Mouse (Mus musculus) left cerebral cortex, postnatal 36 days (tissue): ENCODE results near the gene Dgkd. TPM values are rescaled to one million over a fixed set of nuclear protein-coding genes. Genes with fewer than 3 reads are reported as not detected.

Experiments
- DNase-seq, 2 experiments: peaks; one replicate each; pipeline ENCODE4 v3.0.0; 2021 to 2022; ENCODE audit warnings: low spot score in 2 of 2, mixed read lengths in 1 of 2
- intact Hi-C: fragments of 180-260 bp; cut with DNase I; formaldehyde crosslinking; loops from one replicate; pipeline ENCODE4 v1.15.1; 2025
- total RNA-seq, 2 experiments: library from RNA; stranded (reverse); gene quantifications; 2 replicates each; pipeline ENCODE4 v1.2.3; 2021

Gene Dgkd
- total RNA-seq, 2 experiments from 2014 or later = 88.0 to 122 TPM

DNA sequence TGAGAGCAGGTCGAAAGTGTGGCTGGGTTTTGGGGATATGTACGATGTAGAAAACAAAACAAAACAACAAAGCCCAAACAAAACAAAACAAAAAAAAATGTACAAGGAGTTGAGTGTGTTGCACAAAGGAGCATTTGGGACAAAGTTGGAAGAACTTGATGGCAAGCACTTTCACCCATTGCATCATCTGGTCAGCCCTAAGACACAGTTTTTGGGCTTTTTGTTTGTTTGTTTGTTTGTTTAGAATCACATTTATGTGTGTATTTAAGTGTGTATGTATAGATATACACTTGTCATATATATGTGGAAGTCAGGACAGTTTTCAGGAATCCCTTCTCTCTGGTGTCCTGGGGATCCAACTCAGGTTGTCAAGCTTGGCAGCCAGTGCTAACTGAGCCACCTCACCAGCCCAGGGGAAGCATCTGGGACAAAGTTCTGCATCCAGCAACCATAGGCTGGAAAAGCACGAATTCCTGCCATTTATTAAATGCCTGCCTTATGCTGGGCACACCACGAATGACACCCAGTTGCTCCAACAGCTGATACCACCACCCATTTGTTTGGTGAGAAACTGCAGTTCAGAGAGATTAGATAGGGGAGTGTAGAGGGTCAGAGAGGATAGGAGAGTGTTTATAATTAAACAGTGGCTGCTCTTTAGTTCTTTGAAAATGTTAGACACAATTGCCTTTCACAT is 5.5 kb upstream of the Dgkd start:
- no peak for DNase-seq
- intact Hi-C loops = loop anchor here (2.0 kb wide), 1 partner anchor 35 kb away; no protein-coding TSS in a partner anchor

DNA sequence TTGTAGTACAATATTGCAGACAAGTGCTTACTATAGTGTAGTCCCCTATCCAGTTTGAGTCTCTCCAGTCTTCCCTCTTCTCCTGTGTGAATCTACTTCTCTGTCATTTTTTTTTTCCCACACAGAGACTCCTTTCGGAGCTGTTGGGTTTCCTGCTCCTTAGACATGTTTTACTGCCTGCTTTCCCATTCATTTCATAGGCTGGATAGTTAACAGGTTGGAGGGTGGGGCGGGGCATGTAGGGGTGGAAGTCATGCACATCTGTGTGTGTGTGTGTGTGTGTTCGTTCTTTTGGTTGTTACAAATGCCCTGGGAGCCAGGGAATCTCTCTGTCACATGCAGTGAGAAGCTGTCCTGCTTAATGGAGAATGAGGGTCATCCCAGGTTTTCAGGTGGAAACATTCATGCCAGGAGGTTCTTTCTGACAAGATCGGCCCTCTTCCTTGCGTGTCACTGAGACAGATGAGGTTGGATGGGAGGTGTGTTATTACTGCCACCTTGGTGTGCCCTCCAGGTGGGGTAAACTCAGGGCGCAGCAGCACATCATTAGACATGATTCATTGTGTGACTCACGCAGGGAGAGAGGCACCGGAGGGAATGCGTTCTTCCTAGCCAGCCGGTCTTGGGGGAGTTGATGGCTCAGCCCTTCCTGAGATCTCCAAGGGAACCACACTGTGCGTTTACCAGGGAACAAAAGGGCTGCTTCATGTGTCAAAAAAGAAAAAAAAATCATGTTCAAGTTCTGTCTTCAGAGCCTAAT is 4.7 kb upstream of the Dgkd start:
- intact Hi-C loops = loop anchor here (2.0 kb wide), 1 partner anchor 36 kb away; no protein-coding TSS in a partner anchor
- peak; percentile 35 for DNase-seq

DNA sequence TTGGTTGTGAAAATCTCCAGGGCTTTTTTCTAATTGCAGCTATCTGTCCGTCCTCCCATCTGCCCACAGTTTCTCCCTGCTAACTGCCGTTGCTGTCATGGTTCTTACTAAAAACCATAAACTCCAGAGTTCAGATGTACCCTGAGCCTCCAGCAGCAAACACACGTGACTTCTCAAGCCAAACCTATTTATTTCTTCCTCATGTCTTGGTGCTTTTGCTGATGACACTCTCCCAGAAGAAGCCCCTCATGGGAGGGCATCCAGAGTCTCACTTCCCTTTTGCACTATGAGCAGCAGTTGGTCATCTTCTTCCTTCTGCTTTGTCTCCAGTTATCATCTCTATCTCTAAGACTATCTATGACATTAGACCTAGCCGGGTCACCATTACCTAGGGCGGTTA is 3.8 kb upstream of the Dgkd start:
- intact Hi-C loops = loop anchor here (2.0 kb wide), 1 partner anchor 36 kb away; no protein-coding TSS in a partner anchor
- no peak for DNase-seq

DNA sequence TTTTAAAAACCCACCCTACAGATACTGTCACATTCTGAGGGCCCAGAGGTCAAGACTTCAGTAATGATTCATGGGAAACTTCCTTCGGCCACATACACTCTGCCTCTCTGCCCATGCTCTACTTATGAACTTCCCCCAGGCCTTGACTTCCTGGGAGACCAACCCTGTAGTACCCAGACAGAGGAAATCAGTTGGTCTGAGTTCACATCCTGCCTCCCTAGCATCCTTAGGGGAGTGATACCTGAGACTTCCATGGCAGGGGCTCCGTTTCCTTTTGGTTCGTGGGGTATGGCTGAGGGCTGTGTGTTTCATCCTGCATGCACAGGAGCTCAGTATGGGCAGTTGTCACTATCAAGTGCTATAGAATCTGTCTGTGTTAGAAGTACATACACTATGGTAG is 1.7 kb upstream of the Dgkd start:
- intact Hi-C loops = loop anchor here (5.0 kb wide), 2 partner anchors 61 to 64 kb away; no protein-coding TSS in a partner anchor
- no peak for DNase-seq

DNA sequence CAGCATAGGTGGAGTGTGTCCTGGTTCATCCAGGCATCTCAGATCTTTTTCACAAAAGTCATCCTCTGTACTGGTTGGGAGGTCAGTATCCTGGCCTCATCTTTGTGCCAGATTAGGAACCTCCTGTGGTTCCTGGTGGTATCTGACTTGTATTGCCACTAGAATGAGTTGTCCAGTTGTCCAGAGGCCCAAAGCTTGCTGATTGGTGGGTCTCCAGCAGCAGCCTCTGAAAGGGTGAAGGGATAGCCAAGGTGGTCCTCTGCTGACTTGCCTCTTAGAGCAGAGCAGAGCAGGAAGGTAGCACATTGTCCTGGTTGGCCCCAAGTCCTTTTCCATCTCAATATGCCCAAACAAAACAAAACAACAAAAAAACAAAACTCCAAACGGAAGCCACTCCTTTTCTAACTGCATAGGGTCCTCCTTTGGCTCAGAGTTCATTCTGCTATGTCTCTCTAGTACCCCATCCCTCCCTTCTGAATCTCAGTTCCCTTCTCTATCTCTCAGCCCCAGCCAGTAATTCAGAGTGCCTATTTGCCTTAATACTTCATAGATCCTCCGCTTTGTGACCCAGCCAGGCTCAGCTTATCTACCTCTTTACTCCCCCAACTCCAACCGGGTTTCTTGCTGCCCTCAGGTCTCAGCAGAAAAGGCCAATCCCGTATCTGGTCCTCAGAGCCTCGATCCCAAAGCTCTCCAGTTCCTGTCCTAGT is 851 bp upstream of the Dgkd start:
- intact Hi-C loops = loop anchor here (5.0 kb wide), 2 partner anchors 60 to 65 kb away; no protein-coding TSS in a partner anchor
- no peak for DNase-seq

DNA sequence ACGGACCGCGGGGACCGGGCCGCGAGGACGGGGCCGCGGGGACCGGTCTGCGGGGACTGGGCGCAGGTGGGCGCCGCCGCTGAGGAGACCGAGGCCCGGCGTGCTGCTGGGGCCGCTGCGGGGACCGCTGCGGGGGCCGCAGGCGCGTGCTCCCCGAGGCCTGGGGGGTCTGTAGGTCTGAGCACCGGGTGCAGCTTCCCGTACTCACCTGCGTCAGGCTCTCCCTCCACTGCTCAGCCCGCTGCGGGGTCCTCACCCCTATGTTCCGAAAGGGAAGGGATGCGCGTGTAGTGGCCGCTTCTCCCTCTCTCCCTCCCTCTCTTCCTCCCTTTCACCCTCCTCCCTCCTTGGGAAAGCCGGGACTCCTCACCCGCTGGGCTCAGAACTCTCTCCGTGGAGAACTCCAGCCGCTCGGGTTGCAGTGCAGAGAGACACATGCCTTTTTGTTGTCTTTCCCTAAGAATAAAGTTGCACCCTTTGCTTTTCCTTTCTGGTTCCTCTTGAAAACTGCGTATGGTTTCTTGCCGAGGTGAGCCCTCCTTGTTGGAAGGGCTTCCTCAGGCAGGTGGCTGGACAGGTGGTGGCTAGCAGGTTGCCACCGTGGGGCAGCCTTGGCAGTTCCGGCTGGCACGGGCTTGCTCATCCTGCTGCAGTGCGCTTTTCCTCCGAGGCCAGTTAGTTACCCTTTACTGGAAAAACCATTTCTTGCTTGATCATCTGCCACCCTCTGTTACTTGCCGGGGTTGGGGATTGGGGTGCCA is 694 bp downstream of the Dgkd start:
- intact Hi-C loops = loop anchor here (5.0 kb wide), 2 partner anchors 59 to 66 kb away; no protein-coding TSS in a partner anchor
- peak; percentile 43 to 63 for DNase-seq

DNA sequence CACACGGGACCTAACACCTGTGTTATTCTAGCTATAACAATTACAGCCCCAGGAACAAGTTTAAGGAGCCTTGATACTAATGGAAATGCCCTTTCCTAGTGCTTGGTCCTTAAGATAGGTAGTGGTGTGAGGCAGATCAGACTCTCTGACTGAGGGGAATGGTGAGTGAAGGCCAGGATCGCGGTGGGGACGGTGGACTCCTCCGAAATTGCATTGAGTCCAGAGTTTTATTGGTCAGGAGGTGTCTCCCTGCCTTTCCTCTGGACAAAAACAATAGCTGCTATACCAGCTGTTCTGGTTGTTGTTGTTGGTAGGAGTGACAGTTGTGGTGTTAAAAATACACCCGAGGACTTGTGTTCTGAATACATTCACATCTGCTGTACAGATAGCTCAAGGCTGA is 1.3 kb downstream of the Dgkd start:
- no peak for DNase-seq
- intact Hi-C loops = loop anchor here (5.0 kb wide), 2 partner anchors 58 to 67 kb away; no protein-coding TSS in a partner anchor

DNA sequence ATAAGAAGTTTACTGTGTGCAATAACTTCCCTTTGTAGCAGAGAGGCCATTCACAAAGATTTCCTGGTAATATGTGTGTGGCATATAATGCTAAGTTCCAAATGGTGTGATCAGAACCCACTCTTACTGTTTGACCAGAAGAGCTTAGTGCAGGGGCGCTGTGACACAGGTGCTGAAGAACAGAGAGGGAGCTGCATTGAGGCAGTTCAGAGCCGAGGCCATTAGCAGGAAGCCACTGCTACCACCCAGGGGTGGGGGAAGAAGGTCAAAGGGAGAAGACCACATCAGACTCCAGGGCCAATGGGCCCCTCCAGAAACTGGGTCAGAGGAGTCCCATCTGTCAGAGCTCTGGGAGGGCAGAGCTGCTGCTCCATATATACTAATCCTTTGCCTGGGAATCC is 1.8 kb downstream of the Dgkd start:
- intact Hi-C loops = loop anchor here (5.0 kb wide), 2 partner anchors 57 to 68 kb away; no protein-coding TSS in a partner anchor
- no peak for DNase-seq

DNA sequence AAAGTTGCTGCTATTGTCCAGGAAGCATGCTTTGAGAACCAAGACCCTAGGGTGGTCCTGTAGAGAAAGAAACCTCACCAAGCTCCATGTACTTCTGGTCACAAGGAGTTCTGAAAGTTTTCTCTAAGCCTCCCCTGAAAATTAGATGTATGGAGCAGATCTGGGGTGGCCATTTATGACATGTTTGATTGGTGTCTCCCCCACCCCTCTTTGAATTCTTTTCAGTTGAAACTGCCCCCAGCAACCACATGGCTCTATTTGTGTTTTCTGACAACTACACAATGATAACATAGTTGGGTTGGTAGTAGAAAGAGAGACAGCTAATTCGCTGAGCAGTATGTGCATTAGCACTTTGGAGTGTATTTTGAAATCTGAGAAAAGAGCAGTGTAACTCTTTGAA is 2.4 kb downstream of the Dgkd start:
- intact Hi-C loops = no loop called here
- DNase-seq = no peak

DNA sequence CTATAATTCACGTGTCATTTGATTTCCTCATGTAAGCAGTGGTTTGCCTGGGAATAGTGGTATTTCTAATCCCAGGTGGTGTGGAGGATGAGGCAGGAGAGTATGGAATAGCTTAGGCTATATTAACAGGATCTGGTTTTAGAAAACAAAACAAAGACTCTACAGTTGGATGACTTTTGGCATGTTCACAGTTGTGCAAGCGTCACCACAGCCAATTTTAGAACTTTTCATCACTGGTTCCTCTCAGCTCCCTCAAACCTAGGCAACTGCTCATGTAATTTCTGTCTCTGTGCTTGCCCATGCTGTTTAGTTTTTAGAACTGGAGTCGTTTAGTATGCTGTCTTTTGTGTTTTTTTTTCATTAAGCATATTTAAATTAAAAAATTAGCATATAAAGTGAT is 3.7 kb downstream of the Dgkd start:
- intact Hi-C loops = no loop called here
- DNase-seq = peak in 1 of 2 experiments; percentile 18

DNA sequence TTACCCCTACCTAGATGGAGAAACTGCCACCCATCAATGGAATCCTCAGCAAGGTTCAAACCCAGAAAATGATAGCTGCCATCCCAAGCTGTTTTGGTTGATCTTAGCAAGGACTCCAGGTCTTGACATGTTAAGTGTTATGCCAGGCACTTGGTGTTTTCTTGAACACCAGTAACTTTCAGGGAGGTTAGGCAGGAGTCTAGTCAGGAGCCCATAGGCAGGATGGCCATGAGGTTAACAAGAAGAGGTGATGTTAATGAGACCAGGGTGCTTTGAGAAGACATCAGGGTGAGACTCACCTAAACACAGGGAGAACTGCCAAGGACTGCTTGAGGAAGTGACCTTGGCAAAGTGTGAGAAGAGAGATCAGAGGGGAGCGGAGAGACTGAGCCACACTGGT is 4.9 kb downstream of the Dgkd start:
- intact Hi-C loops = no loop called here
- DNase-seq = no peak

DNA sequence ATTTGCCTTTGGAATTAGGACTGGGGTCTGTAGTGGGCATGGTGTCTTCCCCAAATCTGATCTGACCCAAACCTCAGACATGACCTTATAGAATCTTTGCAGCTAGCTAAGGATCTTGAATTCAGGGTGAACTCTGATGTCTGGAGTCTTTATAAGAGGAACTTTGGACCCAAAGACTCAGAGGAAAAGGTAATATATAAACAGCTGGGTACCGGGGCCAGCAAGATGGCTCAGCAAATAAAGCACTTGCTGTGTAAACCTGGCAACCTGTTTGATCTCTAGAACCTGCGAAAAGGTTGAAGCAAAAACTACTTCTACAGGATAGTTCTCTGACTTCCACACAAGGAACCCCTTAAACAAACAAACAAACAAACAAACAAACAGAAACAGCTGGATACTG is 5.4 kb downstream of the Dgkd start:
- DNase-seq = no peak
- intact Hi-C loops = no loop called here

DNA sequence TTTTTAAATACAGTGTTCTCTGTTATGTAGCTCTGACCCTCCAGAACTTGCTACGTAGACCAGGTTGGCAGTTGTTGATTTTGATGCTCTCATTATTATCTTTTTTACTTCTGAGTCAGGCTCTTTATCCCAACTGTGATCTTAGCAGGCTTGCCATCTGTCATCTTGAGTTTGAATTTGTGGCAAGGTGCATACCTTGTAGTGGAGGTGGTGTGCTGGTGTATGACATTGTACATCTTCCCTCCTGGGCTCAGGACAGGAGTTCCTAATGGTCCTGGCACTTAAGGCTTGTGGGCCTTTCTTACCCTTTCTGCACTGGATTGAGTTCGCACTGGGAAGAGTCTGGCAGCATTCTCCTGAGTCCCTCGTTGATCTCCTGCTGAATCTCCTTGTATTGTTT is 10.5 kb downstream of the Dgkd start:
- intact Hi-C loops = no loop called here
- DNase-seq = no peak

DNA sequence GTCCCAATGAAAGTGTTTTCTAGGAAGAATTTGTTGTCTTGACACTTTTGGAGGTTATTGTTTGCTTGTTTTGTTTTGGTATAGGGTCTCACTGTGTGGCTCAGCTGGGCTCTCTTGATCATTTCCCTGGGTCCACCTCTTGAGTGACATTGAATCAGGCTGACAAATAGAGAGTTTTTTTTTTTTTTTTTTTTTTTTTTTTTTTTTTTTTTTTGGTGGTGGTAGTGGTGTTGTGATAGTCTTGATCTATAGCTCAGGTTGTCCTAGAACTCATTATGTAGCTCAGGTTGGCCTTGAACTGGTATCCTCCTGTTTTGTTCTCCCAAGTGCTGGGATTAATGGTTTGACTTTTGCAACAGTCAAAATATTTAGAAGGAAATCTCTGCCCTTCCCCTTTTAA is 11.8 kb downstream of the Dgkd start:
- intact Hi-C loops = no loop called here
- no peak for DNase-seq

DNA sequence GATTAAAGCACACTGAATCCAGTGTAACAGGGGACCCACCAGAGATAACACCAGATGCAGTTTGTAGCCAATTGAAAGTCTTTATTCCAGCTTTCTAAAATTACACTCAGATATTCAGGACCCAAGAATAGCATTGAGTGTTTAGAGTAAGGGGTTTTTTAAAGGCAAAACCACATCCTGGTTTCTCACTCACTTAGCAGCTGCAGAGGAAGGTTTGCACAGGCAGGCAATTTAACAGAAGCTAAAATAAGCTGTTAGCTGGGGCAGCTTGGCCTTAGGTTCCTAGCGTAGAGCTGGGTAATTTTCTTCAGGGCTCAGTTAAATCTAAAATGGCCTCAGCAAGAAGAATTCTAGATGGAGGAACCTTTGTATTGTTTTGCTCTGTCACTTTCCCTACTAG is 13.6 kb downstream of the Dgkd start:
- intact Hi-C loops = no loop called here
- DNase-seq = no peak

DNA sequence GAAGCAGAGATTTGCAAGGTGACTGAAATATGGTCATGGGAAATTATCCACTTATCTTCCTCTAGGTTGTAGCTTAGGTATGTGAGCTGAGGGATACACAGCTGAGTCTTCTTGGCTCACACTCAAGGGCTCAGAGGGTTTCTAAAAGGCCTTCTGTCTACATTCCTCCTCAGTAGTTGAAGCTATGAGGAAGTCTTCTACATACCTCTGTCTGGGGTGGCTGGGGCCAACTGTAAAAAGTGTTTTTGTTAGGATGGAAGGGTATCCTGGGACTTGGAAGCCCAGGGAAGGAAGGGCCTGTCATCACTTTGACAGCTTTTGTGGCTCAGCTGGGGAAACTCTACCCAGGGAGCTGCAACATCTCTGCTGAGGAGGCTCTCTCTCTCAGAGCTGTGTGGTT is 18.5 kb downstream of the Dgkd start:
- DNase-seq = no peak
- intact Hi-C loops = no loop called here

DNA sequence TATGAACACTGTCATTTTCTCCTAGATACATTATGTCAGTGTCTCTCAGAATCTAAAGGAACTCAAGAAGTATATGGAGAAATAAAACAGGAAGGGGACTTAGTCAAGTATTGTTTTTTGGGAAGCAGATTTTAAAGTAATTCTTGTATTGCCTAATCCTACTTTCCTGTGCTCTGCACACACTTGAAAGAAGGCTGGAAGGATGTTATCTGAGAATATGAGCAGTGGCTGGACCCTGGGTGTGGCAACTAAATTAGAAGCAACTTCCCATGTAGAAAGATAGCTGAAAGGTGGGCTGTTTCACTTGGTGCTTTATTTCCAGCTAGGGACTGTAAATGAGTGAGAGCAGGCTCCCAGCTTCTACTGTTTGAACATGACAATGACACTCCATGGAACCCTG is 20.0 kb downstream of the Dgkd start:
- intact Hi-C loops = no loop called here
- no peak for DNase-seq

DNA sequence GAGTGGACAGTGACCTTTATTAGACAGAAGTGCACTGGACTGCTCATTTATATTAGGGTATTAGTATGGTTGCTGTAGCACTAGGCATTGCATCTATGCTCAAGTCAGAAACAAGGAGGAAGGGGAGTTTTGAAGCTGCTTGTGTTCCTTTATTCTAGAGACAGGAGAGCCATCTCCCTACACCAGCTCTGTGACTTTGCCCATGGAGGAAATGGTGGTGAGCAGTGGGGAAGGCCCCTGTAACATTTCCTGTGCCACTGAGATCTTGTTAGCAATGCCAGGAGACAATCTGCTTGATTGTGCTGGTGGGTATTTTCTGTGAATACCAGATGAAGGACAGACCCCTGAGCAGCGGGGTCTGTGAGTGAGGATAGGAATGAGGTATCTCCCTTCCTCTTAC is 23.0 kb downstream of the Dgkd start:
- no peak for DNase-seq
- intact Hi-C loops = no loop called here

DNA sequence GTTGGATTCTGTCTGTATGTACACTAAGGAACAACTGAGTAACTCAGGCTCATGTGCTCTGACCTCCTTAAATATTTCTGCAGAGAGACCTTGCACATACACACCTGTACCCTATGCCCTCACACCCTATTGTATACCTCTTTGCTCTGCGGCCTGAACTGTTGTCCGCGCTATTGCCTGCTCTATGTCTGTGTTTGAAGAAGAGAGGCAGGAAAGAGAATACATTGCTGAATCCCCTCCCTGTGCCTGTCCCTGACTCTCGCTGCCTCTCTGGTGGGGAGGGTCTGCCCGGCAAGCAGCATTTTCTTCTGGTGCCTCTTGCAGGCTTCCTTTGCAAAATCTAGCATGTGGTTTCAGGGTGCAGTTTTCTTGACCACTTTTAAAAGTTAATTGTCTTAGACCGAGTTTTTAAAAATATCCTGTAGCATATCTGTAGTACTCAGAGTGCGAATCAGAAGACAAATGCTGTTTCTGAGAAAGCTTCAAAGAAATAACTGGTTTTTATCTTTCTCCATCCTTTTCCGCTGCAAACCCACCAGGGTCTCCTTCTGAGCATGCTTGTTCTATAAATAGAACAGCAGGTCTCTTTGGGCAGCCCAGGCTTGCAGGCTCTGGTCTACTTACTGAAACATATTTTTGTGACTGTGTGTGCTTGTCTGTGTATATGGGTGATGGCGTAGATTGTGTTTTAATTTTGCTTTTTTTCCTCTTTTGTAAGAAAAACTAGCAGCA is 24.6 kb downstream of the Dgkd start:
- intact Hi-C loops = no loop called here
- no peak for DNase-seq
